Mouse (Mus musculus) gastrocnemius, adult 8-10 months (tissue): ENCODE measurements around the gene Ribc2. TPM values are rescaled to one million over a fixed set of nuclear protein-coding genes. Genes with fewer than 3 reads are reported as not detected.
A peak's percentile ranks its signal among the peaks of the same experiment; 100 is the strongest.

Experiments
- DNase-seq, 2 experiments: peaks; one replicate each; pipeline ENCODE4 v3.0.0; 2022; ENCODE audit warnings: low spot score in 2 of 2
- total RNA-seq, 4 experiments: library from RNA; stranded (reverse); gene quantifications; 2 replicates each; pipeline ENCODE4 v1.2.4; 2022

Ribc2 gene
- not detected for total RNA-seq

DNA sequence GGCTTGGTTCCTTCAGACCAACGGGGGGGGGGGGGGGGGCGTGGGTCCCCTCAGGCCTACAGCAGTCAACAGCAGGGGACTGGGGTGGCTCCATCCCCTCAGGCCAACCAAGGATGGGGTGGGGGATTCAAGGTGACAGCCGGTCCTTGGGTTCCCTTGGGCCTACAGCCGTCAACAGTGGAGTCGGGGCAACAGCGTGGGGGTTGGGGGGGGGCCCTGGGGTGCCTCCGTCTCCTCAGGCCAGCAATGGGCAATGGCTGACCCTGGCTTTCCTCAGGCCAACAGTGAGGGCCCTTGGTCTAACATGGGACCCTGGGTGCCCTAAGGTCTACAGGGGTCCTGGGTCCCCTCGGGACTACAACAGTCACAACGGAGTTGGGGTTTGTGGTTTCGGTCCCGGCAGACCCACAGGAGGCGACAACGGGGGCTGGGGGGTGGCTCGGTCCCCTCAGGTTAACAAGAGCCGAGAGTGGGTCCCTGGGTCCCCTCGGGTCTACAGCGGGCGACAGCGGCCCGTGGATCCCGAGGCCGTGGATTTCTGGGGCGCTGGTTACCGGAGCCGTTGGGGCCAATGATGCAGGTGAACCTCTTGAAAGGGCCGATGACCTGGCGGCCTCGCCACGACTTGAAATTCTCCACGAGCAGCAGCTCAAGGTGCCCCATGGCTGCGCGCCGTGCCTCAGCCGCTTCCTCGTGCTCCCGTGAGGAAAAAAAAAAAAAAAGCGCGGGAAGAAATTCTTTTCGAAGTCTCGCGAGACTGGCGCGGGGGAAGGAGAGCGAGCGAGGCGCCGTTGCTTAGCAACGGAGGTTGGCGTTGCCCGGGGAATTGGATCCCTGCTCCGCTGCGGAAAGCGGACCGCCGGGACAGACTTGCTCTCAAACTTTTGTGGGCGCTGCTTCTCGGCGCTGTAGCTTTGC, at the start of gene Ribc2, which contains the start of gene Smc1b:
Gene Ribc2, plus strand, starts transcription at position 804 of the 918 bp plus-strand sequence.
Gene Smc1b, minus strand, starts transcription at position 690 of the 918 bp plus-strand sequence.
- peak in 1 of 2 experiments; percentile 18 for DNase-seq

- DNase-seq: no peak
Observed at GRCm38 (mm10) chr15:85085641-85086040, 46.2 kb upstream of the Ribc2 start.

GRCm38 (mm10) chr15:85132193-85132520, 279 bp downstream of the Ribc2 start:
- no peak for DNase-seq

DNA sequence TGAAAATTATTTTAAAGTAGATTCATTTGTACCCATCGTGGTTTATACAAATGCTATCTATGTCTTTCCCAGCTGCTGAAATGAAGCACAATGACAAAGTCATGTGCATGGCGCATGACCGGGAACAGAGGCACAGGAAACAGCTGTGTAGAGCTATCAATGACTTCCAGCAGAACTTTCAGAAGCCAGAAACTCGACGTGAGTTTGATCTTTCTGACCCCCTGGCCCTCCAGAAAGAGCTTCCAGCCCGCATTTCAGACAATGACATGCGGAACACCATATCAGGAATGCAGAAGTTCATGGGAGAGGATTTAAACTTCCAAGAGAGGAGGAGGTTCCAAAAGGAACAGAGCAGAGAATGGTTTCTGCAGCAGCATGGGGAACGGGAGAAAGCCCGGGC, 3.3 kb downstream of the Ribc2 start:
- DNase-seq: no peak

- DNase-seq: no peak
Observed at GRCm38 (mm10) chr15:85141290-85141689, 9.4 kb downstream of the Ribc2 start.

- peak in 1 of 2 experiments; percentile 2 for DNase-seq
Observed at GRCm38 (mm10) chr15:85142441-85142840, 10.6 kb downstream of the Ribc2 start.

GRCm38 (mm10) chr15:85143161-85143560, 11.3 kb downstream of the Ribc2 start:
- DNase-seq: peak in 1 of 2 experiments; percentile 2

- DNase-seq: peak in 1 of 2 experiments; percentile 2
Observed at GRCm38 (mm10) chr15:85143747-85144146, 11.9 kb downstream of the Ribc2 start.

DNA sequence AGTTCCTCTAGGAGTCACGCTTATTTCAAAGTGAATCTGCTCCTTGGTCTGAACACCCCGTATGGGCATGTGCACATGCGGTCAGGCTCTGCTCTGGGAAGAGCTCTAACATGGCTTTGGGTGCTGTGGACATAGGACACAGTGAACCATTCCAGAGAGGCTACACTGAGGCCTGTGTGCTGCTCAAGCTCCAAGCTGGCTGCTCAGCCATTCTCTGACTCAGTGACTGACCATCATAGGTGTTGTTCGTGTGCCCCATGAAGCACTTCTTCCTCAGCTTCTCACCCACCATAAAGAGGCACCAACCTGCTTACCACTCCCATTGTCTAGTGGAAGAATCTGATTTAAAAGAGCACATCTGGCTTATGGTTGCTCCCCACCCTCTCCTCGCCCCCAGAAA, 12.4 kb downstream of the Ribc2 start:
- DNase-seq: peak in 1 of 2 experiments; percentile 1

DNA sequence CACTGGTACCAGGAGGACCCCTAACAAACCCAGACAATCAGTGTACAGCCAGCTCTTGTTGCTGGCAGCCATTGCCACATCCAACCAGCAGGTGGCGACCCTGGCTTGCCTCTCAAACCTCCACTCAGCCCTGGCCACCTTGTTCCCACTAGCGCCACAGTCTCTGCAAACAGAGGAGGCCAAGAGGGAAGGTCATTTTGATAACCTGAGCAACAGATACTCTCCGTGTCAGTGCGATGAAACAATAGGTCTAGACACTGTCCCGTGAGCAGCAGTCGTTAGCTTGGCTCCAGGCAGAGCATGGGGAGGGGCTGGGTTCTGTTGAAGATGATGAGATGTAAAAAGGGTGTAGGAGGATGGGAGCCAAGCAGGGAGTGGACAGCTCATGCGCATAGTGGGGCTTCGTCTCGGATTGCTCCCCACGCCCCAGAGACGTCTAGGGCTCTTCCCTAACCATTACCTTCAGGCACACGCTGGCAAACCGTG, 19.6 kb downstream of the Ribc2 start:
- DNase-seq: peak; percentile 52 to 54

DNA sequence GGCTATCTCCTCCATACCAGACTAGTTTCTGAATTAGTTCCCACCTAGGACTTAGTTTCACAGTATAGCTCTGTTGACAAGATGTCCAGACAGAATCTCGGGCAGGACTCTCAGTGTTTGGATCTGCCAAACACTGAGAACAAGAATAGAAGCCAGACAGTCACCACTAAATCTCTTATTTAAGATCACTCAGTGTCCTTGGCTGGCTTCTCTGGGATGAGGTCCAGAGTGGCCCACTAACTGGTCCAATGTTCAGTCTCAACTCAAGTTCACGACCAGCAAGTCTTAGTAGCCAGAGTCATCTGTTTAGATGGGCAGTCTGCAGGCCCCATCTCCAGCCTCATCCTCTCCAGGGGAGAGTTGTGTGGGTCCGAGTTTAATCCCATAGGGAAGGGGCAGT, 20.7 kb downstream of the Ribc2 start:
- peak in 1 of 2 experiments; percentile 54 for DNase-seq

GRCm38 (mm10) chr15:85154091-85154490, 22.2 kb downstream of the Ribc2 start:
- DNase-seq: no peak

DNA sequence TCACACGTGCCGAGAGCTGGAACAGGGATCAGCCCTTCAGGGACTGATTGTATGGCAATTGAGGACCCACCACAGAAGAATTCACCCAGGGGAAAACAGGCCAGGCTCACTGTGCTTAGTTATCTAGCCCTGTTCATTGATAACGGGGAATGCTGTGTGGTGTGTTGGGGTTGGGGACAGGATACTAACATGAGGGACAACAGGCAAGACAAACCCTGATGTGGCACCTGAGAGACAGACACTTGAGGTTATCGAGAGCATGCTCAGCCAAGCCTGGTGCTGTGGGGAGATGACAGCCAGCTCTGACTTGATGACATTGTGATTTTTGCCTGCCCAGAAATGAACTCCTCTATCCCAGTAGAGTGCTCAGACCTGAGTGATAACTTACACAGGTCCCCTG, 24.3 kb downstream of the Ribc2 start:
- no peak for DNase-seq

GRCm38 (mm10) chr15:85161416-85161815, 29.5 kb downstream of the Ribc2 start:
- DNase-seq: no peak

GRCm38 (mm10) chr15:85162693-85163663, 31.1 kb downstream of the Ribc2 start:
- peak; percentile 37 to 66 for DNase-seq

DNA sequence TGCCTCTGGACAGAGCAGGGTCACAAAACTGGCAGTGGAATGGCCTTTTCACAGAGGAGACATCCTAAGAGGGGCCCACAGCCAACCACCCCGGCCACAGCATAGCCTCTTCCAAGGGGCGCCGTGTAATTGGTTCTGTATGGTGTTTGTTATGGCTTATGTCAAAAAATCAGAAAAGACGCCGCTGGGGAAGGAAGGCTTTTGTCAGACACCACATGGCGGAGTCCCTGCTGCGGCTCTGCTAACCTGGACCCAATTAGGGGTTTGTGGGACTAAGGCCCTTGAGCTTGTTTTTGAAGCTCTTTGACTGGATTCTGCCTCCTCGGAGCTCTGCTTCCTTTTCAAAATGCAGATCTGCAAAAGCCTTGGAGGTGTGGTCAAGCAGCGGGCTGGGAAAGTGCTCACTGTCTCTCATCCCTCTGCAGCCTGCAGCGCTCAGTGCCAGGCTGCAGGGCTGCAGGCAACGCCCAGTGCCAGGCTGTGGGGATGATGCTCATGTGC, 34.6 kb downstream of the Ribc2 start:
- no peak for DNase-seq

DNA sequence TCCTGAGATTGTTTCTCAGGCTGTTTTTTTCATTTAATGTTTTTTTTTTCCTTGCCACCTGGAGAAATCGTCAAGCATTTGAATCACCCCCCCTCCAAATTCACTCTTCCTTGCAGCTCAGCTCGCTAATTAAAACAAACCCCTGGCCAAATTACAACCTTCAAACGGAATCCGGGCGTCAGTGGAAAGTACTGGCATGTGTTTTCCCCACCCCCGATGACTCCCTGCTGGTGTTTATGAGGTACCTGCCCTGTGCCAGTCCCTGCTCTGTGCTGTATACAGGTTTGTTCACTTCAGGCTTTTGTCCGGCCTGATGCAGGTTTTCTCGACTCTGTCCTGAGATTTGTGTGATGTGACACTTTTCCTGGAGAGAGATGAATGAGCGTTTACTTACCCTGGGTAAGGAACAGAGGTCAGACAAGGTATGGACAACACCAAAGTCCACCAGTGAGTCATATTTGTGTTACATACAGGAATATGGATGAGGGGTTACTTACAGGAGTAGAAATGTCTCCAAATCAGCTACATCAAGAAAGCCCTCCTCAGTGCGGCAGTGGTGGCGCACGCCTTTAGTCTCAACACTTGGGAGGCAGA, 35.3 kb downstream of the Ribc2 start:
- DNase-seq: no peak

- peak; percentile 33 to 68 for DNase-seq
Observed at GRCm38 (mm10) chr15:85172054-85172453, 40.2 kb downstream of the Ribc2 start.

DNA sequence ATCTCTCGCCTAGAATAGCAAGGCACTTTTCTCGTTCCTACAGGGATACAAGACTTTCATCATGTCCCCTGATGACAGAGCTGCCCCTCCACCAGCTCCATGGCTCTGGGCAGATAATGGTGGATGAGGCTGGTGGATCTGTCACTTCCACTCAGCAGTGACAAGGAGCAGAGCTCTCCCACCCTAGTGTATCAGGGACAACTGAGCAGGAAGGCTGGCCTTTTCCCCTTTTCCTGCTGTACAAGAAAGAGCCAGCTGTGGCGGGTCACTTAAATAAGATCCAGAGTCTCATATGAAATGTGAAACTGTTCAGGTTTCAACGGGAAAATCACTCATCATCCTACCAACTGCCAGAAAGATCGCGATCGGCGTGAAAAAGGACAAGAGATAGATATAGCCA, 41.5 kb downstream of the Ribc2 start:
- DNase-seq: no peak

GRCm38 (mm10) chr15:85174060-85174459, 42.2 kb downstream of the Ribc2 start:
- no peak for DNase-seq

- no peak for DNase-seq
Observed at GRCm38 (mm10) chr15:85177576-85177975, 45.7 kb downstream of the Ribc2 start.
